Mouse (Mus musculus) erythroblast, embryonic 14.5 days (primary cell): ENCODE data around the gene Sgms2.

ENCODE experiments used
- GATA1 ChIP-seq: IDR thresholded peaks from 2 replicates; pipeline ENCODE4 v1.6.1; 2012; ENCODE audit warnings: low read length, inconsistent platforms, mixed read lengths
- TAL1 ChIP-seq: IDR thresholded peaks from 3 replicates; pipeline ENCODE4 v1.6.1; 2012; ENCODE audit warnings: low read length, inconsistent platforms, mixed read lengths

- no peak for TF ChIP-seq GATA1
- no peak for TF ChIP-seq TAL1
These were observed 191.3 kb downstream of the Sgms2 start for GRCm38 (mm10) chr3:131299908-131300307.
